Mouse (Mus musculus) G1E (cell line): ENCODE data around the gene Pnp2. TPM values are rescaled to one million over a fixed set of nuclear protein-coding genes. Genes with fewer than 3 reads are reported as not detected.

Source experiments
- ATAC-seq: 2 replicates; pipeline ENCODE4 v1.8.0; 2016; ENCODE audit warnings: mild to moderate bottlenecking; ENCODE audit not compliant: insufficient number of reproducible peaks, poor library complexity, low FRiP score, severe bottlenecking; ENCODE audit errors: extremely low read depth
- DNase-seq: peaks from one replicate; pipeline ENCODE4 v3.0.0; 2012; ENCODE audit warnings: low spot score
- H3K27me3 ChIP-seq: 2 replicates; pipeline ENCODE4 v1.6.1; 2012; ENCODE audit warnings: mild to moderate bottlenecking, low read length, inconsistent platforms; ENCODE audit not compliant: insufficient read depth
- H3K36me3 ChIP-seq: replicated peaks from 2 replicates; pipeline ENCODE3; 2012; ENCODE audit warnings: mild to moderate bottlenecking, inconsistent platforms
- H3K4me1 ChIP-seq: 2 replicates; pipeline ENCODE4 v1.6.1; 2012; ENCODE audit warnings: low read depth, low read length, inconsistent platforms, mixed read lengths; ENCODE audit not compliant: insufficient read depth
- H3K4me3 ChIP-seq: 2 replicates; pipeline ENCODE4 v1.5.1; 2012; ENCODE audit warnings: low read depth, mild to moderate bottlenecking, inconsistent platforms, low read length, moderate library complexity, mixed read lengths
- H3K9me3 ChIP-seq: replicated peaks from 2 replicates; pipeline ENCODE4 v1.6.1; 2012; ENCODE audit warnings: inconsistent platforms
- CTCF ChIP-seq: IDR thresholded peaks from 2 replicates; pipeline ENCODE4 v1.5.1; 2012; ENCODE audit warnings: low read depth, low read length, inconsistent platforms, mixed read lengths
- GATA1 ChIP-seq: IDR thresholded peaks from 2 replicates; pipeline ENCODE4 v1.6.1; 2012; ENCODE audit warnings: borderline replicate concordance, low read length, inconsistent platforms, mixed read lengths
- GATA2 ChIP-seq: IDR thresholded peaks from 2 replicates; pipeline ENCODE4 v1.6.1; 2012; ENCODE audit warnings: low read depth, low read length, inconsistent platforms, borderline replicate concordance
- POLR2AphosphoS5 ChIP-seq: IDR thresholded peaks from 2 replicates; pipeline ENCODE4 v1.6.1; 2012; ENCODE audit warnings: low read depth, low read length, inconsistent platforms; ENCODE audit not compliant: insufficient replicate concordance
- TAL1 ChIP-seq: conservative IDR thresholded peaks from 2 replicates; pipeline ENCODE4 v1.6.1; 2012; ENCODE audit warnings: low read depth, low read length, inconsistent platforms, mixed read lengths
- polyA plus RNA-seq: library from polyadenylated mRNA; stranded (reverse); fragments of >175 nt; gene quantifications from 2 replicates; pipeline ENCODE4 v1.2.3, GENCODE M21; 2012
- total RNA-seq, 2 experiments: library from RNA; stranded (forward) in 1 of 2; stranded (reverse) in 1 of 2; fragments of 200-1000 nt in 1 of 2; fragments of >200 nt in 1 of 2; fragmentation: Nextera tagmentation in 1 of 2; gene quantifications; 2 replicates each; pipeline ENCODE4 v1.2.3; 2014 to 2017

Pnp2 gene
- total and polyA plus RNA-seq, 3 experiments, result 1.1 to 10.2 TPM; not detected in 1

GRCm38 (mm10) chr14:50991037-50991436 is 35.2 kb downstream of the Pnp2 start:
- H3K9me3 ChIP-seq, result no peaks in the 10 kb centered on the region
- no peak overlapping the region; the same call in 1 of the 2 replicates for H3K4me3 ChIP-seq
- H3K36me3 ChIP-seq, result no peaks in the 10 kb centered on the region
- no peak for TF ChIP-seq GATA1
- no peak for TF ChIP-seq GATA2
- TF ChIP-seq CTCF, result no peak
- no peak for TF ChIP-seq POLR2AphosphoS5
- TF ChIP-seq TAL1, result no peak
- DNase-seq (no peak), ATAC-seq (peak; percentile 34; the same call in 1 of the 2 replicates)
- H3K27me3 ChIP-seq, result peaks cover 14% of the 10 kb centered on the region
- H3K4me1 ChIP-seq, result peaks cover 7% of the 10 kb centered on the region

GRCm38 (mm10) chr14:50997088-50997487 is 41.3 kb downstream of the Pnp2 start:
- no peaks in the 10 kb centered on the region for H3K4me1 ChIP-seq
- no peaks in the 10 kb centered on the region for H3K36me3 ChIP-seq
- TF ChIP-seq GATA2 (no peak), GATA1 (no peak), POLR2AphosphoS5 (no peak), TAL1 (no peak), CTCF (no peak)
- H3K27me3 ChIP-seq, result peaks cover 10% of the 10 kb centered on the region
- DNase-seq, result no peak
- H3K4me3 ChIP-seq, result no peak overlapping the region
- H3K9me3 ChIP-seq, result no peaks in the 10 kb centered on the region
- no peak for ATAC-seq

GRCm38 (mm10) chr14:50997999-50998666 is 42.3 kb downstream of the Pnp2 start:
- H3K36me3 ChIP-seq, result no peaks in the 10 kb centered on the region
- ATAC-seq, result no peak
- no peak for DNase-seq
- TF ChIP-seq GATA2, result no peak
- TF ChIP-seq CTCF, result no peak
- no peak for TF ChIP-seq TAL1
- no peak for TF ChIP-seq POLR2AphosphoS5
- TF ChIP-seq GATA1, result no peak
- no peaks in the 10 kb centered on the region for H3K4me1 ChIP-seq
- H3K4me3 ChIP-seq, result no peak overlapping the region
- peaks cover 10% of the 10 kb centered on the region for H3K27me3 ChIP-seq
- H3K9me3 ChIP-seq, result no peaks in the 10 kb centered on the region

- no peaks in the 10 kb centered on the region; the same call in 1 of the 2 replicates for H3K27me3 ChIP-seq
- no peak within 1 kb of the TSS for H3K4me3 ChIP-seq
- ATAC-seq (no peak), DNase-seq (no peak)
- TF ChIP-seq GATA2 (no peak), POLR2AphosphoS5 (no peak)
- no peaks in the 10 kb centered on the region for H3K4me1 ChIP-seq
- no peaks in the 10 kb centered on the region for H3K9me3 ChIP-seq
- no peaks in the 10 kb centered on the region for H3K36me3 ChIP-seq
Measured at GRCm38 (mm10) chr14:51007152-51007801, 51.5 kb downstream of the Pnp2 start, which contains the start of gene Rnase10. Rnase10 (plus strand) TSS chr14:51007751.

GRCm38 (mm10) chr14:51007914-51008713 is 52.3 kb downstream of the Pnp2 start:
- Histone ChIP-seq H3K27me3 (no peaks in the 10 kb centered on the region; the same call in 1 of the 2 replicates), H3K4me3 (no peak overlapping the region), H3K36me3 (no peaks in the 10 kb centered on the region), H3K9me3 (no peaks in the 10 kb centered on the region), H3K4me1 (no peaks in the 10 kb centered on the region)
- TF ChIP-seq GATA1 (no peak), GATA2 (no peak)
- ATAC-seq (no peak), DNase-seq (no peak)

GRCm38 (mm10) chr14:51008781-51009180 is 53.0 kb downstream of the Pnp2 start:
- Histone ChIP-seq H3K27me3 (no peaks in the 10 kb centered on the region; the same call in 1 of the 2 replicates), H3K4me1 (no peaks in the 10 kb centered on the region), H3K4me3 (no peak overlapping the region), H3K9me3 (no peaks in the 10 kb centered on the region), H3K36me3 (no peaks in the 10 kb centered on the region)
- ATAC-seq (no peak), DNase-seq (no peak)
- TF ChIP-seq POLR2AphosphoS5 (no peak), TAL1 (no peak), CTCF (no peak), GATA1 (no peak), GATA2 (no peak)
